Mouse (Mus musculus) lung, adult 2 months (tissue): ENCODE data around the gene Acad10.

Experiments used
- CTCF ChIP-seq: fragments of 200-500 bp; IDR thresholded peaks from 2 replicates; pipeline ENCODE4 v1.5.1; 2011; ENCODE audit warnings: mild to moderate bottlenecking, low read length, control low read depth; ENCODE audit not compliant: insufficient read depth
- POLR2A ChIP-seq: fragments of 200-500 bp; IDR thresholded peaks from 2 replicates; pipeline ENCODE4 v1.6.1; 2011; ENCODE audit warnings: low read depth, mild to moderate bottlenecking, control low read depth, low read length, borderline replicate concordance; ENCODE audit errors: extremely low read depth

GRCm38 (mm10) chr5:121660897-121661254 lies 562 bp upstream of the Acad10 start:
- TF ChIP-seq POLR2A (no peak), CTCF (no peak)
